Mouse (Mus musculus) gastrocnemius, postnatal 36 days (tissue): Measurements from ENCODE around the gene Unc13a. TPM values are rescaled to one million over a fixed set of nuclear protein-coding genes. Genes with fewer than 3 reads are reported as not detected.

Experiments used
- DNase-seq, 2 experiments: peaks; one replicate each; pipeline ENCODE4 v3.0.0; 2022
- intact Hi-C: fragments of 180-260 bp; cut with DNase I; formaldehyde crosslinking; loops from one replicate; pipeline ENCODE4 v1.15.1; 2025
- total RNA-seq, 2 experiments: library from RNA; stranded (reverse); gene quantifications; 2 replicates each; pipeline ENCODE4 v1.2.3; 2021

Unc13a gene
- total RNA-seq, 2 experiments from 2014 or later = not detected

- DNase-seq = no peak
- intact Hi-C loops = no loop called here
Measured at GRCm38 (mm10) chr8:71689028-71689427, 17.5 kb upstream of the Unc13a start, which contains the start of gene Insl3. Gene Insl3 (plus strand): TSS chr8:71689214.

- peak in 1 of 2 experiments; percentile 2 for DNase-seq
- intact Hi-C loops = no loop called here
Measured at GRCm38 (mm10) chr8:71687616-71688015, 16.1 kb upstream of the Unc13a start.

- no peak for DNase-seq
- intact Hi-C loops = no loop called here
Measured at GRCm38 (mm10) chr8:71686143-71686734, 14.7 kb upstream of the Unc13a start.

GRCm38 (mm10) chr8:71685573-71685972, 14.0 kb upstream of the Unc13a start:
- DNase-seq = no peak
- intact Hi-C loops = no loop called here

- DNase-seq = no peak
- intact Hi-C loops = no loop called here
Measured at GRCm38 (mm10) chr8:71684701-71685100, 13.1 kb upstream of the Unc13a start.

GRCm38 (mm10) chr8:71682832-71683231, 11.3 kb upstream of the Unc13a start:
- intact Hi-C loops = no loop called here

GRCm38 (mm10) chr8:71681369-71681915, 9.9 kb upstream of the Unc13a start:
- intact Hi-C loops = no loop called here
- DNase-seq = no peak

More at GRCm38 (mm10) chr8:71682832-71683231, 11.3 kb upstream of the Unc13a start:
- DNase-seq = no peak

GRCm38 (mm10) chr8:71680471-71680870, 8.9 kb upstream of the Unc13a start:
- intact Hi-C loops = no loop called here
- no peak for DNase-seq

- DNase-seq = no peak
- intact Hi-C loops = no loop called here
Measured at GRCm38 (mm10) chr8:71679550-71680168, 8.1 kb upstream of the Unc13a start.

GRCm38 (mm10) chr8:71679116-71679515, 7.6 kb upstream of the Unc13a start:
- intact Hi-C loops = no loop called here
- DNase-seq = no peak

GRCm38 (mm10) chr8:71678216-71678615, 6.7 kb upstream of the Unc13a start:
- intact Hi-C loops = no loop called here
- DNase-seq = no peak

- DNase-seq = no peak
Measured at GRCm38 (mm10) chr8:71677555-71677954, 6.0 kb upstream of the Unc13a start.

GRCm38 (mm10) chr8:71676803-71677202, 5.2 kb upstream of the Unc13a start:
- intact Hi-C loops = no loop called here
- DNase-seq = no peak

More at GRCm38 (mm10) chr8:71677555-71677954, 6.0 kb upstream of the Unc13a start:
- intact Hi-C loops = no loop called here

GRCm38 (mm10) chr8:71676020-71676741, 4.6 kb upstream of the Unc13a start, which contains the start of gene Jak3:
Gene Jak3 (plus strand): TSS chr8:71676296.
- intact Hi-C loops = no loop called here
- peak in 1 of 2 experiments; percentile 47 for DNase-seq

GRCm38 (mm10) chr8:71675456-71676019, 4.0 kb upstream of the Unc13a start:
- no peak for DNase-seq
- intact Hi-C loops = no loop called here

GRCm38 (mm10) chr8:71674071-71674470, 2.5 kb upstream of the Unc13a start:
- intact Hi-C loops = no loop called here
- DNase-seq = no peak

GRCm38 (mm10) chr8:71672168-71672735, 695 bp upstream of the Unc13a start:
- intact Hi-C loops = no loop called here

GRCm38 (mm10) chr8:71670621-71671548, 672 bp downstream of the Unc13a start:
- no peak for DNase-seq
- intact Hi-C loops = no loop called here

More at GRCm38 (mm10) chr8:71672168-71672735, 695 bp upstream of the Unc13a start:
- no peak for DNase-seq

- DNase-seq = no peak
- intact Hi-C loops = no loop called here
Measured at GRCm38 (mm10) chr8:71670198-71670597, 1.4 kb downstream of the Unc13a start.
